Comparison of ENCODE assay signal across 14 mouse cellular contexts in genomic region chr2:168839221-168839620, GRCm38 (mm10).
A peak's percentile ranks its signal among the peaks of the same experiment; 100 is the strongest.
DNase-seq lines count a peak whose midpoint lies in the region; ATAC-seq lines count a peak whose summit lies in the region.
"Had no signal": no experiment of that assay in that cellular context is flagged by ENCODE, and none has a peak within 500 bp of the region (broad histone marks: within the 10 kb centered on the region; RNA-seq: fewer than 3 reads in every experiment).

No protein-coding gene starts in this region.

- peaks cover 70% of the 10 kb centered on the region for H3K27me3 ChIP-seq in heart, embryonic 15.5 days
- H3K27me3 ChIP-seq in neural tube, embryonic 11.5 days (ENCODE audit: control insufficient read depth, insufficient read depth, low read length): peaks cover 3% of the 10 kb centered on the region; the same call in 1 of the 2 replicates
- H3K27me3 ChIP-seq in forebrain, embryonic 14.5 days (replicated peaks; ENCODE audit: control insufficient read depth, insufficient read depth, low read length): peaks cover 15% of the 10 kb centered on the region
- no peaks in the 10 kb centered on the region for H3K27me3 ChIP-seq in midbrain, embryonic 14.5 days (ENCODE audit: control insufficient read depth, insufficient read depth, low read length)

- H3K27ac ChIP-seq in heart, embryonic 15.5 days: no peak overlapping the region
- H3K27ac ChIP-seq in neural tube, embryonic 11.5 days (ENCODE audit: low read depth, low read length): no peak overlapping the region
- H3K27ac ChIP-seq in forebrain, embryonic 14.5 days (ENCODE audit: low read depth, low read length): no peak overlapping the region
- peak overlapping the region; percentile 62 for H3K27ac ChIP-seq in midbrain, embryonic 14.5 days (replicated peaks; ENCODE audit: low read depth, low read length)
- H3K27ac ChIP-seq: embryonic facial prominence, embryonic 15.5 days; kidney, postnatal 0 days; stomach, embryonic 15.5 days had no signal

- no peak overlapping the region for H3K4me3 ChIP-seq in heart, embryonic 15.5 days
- no peak overlapping the region for H3K4me3 ChIP-seq in neural tube, embryonic 11.5 days (ENCODE audit: low read depth, low read length)
- no peak overlapping the region for H3K4me3 ChIP-seq in forebrain, embryonic 14.5 days (ENCODE audit: low read depth, low read length)
- H3K4me3 ChIP-seq in midbrain, embryonic 14.5 days (replicated peaks; ENCODE audit: low read depth, low read length): no peak overlapping the region

- 0 out of 2 replicates have a peak overlapping the region, but pooled peaks have one; percentile 4 for H3K4me2 ChIP-seq in heart, embryonic 15.5 days
- H3K4me2 ChIP-seq in neural tube, embryonic 11.5 days (ENCODE audit: low read depth): peak overlapping the region; percentile 48
- peak overlapping the region; percentile 40; the same call in 1 of the 2 replicates for H3K4me2 ChIP-seq in forebrain, embryonic 14.5 days (ENCODE audit: low read length)
- H3K4me2 ChIP-seq in midbrain, embryonic 14.5 days (ENCODE audit: low read length): peak overlapping the region; percentile 51

- 25% methylated on average over 6 of the region's 6 CpGs for WGBS in heart, embryonic 15.5 days
- WGBS in neural tube, embryonic 11.5 days: 6% methylated on average over 6 of the region's 6 CpGs
- 11% methylated on average over 6 of the region's 6 CpGs for WGBS in forebrain, embryonic 14.5 days
- whole genome bisulfite sequencing in midbrain, embryonic 14.5 days: 5% methylated on average over 6 of the region's 6 CpGs

- no peak for ATAC-seq in heart, embryonic 15.5 days (replicated peaks; ENCODE audit: insufficient number of reproducible peaks, insufficient read depth, low FRiP score, low read depth)
- ATAC-seq in neural tube, embryonic 11.5 days (ENCODE audit: insufficient read depth, low FRiP score, low TSS enrichment): no peak
- no peak for ATAC-seq in forebrain, embryonic 14.5 days
- ATAC-seq in midbrain, embryonic 14.5 days (ENCODE audit: low FRiP score, low TSS enrichment): no peak
- ATAC-seq: CD4-positive, CD25-positive, alpha-beta regulatory T cell, adult 4 months had no signal

- H3K36me3 ChIP-seq in heart, embryonic 15.5 days: no peaks in the 10 kb centered on the region
- no peaks in the 10 kb centered on the region for H3K36me3 ChIP-seq in neural tube, embryonic 11.5 days (ENCODE audit: control insufficient read depth, insufficient read depth, low read length)
- H3K36me3 ChIP-seq in forebrain, embryonic 14.5 days (ENCODE audit: control insufficient read depth, insufficient read depth, low read length): no peaks in the 10 kb centered on the region
- H3K36me3 ChIP-seq in midbrain, embryonic 14.5 days (ENCODE audit: control insufficient read depth, insufficient read depth, low read length): no peaks in the 10 kb centered on the region
- H3K36me3 ChIP-seq: embryonic facial prominence, embryonic 15.5 days; stomach, embryonic 15.5 days had no signal

- H3K4me1 ChIP-seq in heart, embryonic 15.5 days (replicated peaks): peaks cover 22% of the 10 kb centered on the region
- peaks cover 18% of the 10 kb centered on the region for H3K4me1 ChIP-seq in neural tube, embryonic 11.5 days (ENCODE audit: control insufficient read depth, insufficient read depth, low read length)
- H3K4me1 ChIP-seq in forebrain, embryonic 14.5 days (ENCODE audit: control insufficient read depth, insufficient read depth, low read length): peaks cover 10% of the 10 kb centered on the region; the same call in 1 of the 2 replicates
- peaks cover 27% of the 10 kb centered on the region for H3K4me1 ChIP-seq in midbrain, embryonic 14.5 days (ENCODE audit: control insufficient read depth, insufficient read depth, low read length)

- no peak for DNase-seq in heart, adult 8-10 months (ENCODE audit: low spot score)
- DNase-seq in neural tube, embryonic 11.5 days (ENCODE audit: low spot score): no peak
- no peak for DNase-seq in neural tube, embryonic 10.5 days (ENCODE audit: extremely low spot score, low spot score)
- DNase-seq in forebrain, embryonic 14.5 days (ENCODE audit: low spot score): no peak
- DNase-seq in midbrain, embryonic 14.5 days: peak; percentile 24
- DNase-seq in ovary, postnatal 36 days (ENCODE audit: low spot score): no peak
- DNase-seq: adrenal gland, postnatal 25 days; cerebellum, postnatal 14 days; lung, adult 2 months had no signal

- H3K9ac ChIP-seq in heart, embryonic 15.5 days: no peak overlapping the region
- no peak overlapping the region for H3K9ac ChIP-seq in neural tube, embryonic 11.5 days (ENCODE audit: low read length)
- no peak overlapping the region for H3K9ac ChIP-seq in forebrain, embryonic 14.5 days (ENCODE audit: low read length)
- peak overlapping the region; percentile 39; the same call in 1 of the 2 replicates for H3K9ac ChIP-seq in midbrain, embryonic 14.5 days (replicated peaks; ENCODE audit: low read length)
- H3K9ac ChIP-seq: embryonic facial prominence, embryonic 15.5 days; stomach, embryonic 15.5 days had no signal

- H3K9me3 ChIP-seq in heart, embryonic 15.5 days (replicated peaks): no peaks in the 10 kb centered on the region
- H3K9me3 ChIP-seq in neural tube, embryonic 11.5 days (ENCODE audit: control insufficient read depth, low read length): no peaks in the 10 kb centered on the region
- H3K9me3 ChIP-seq in forebrain, embryonic 14.5 days (replicated peaks; ENCODE audit: control insufficient read depth, low read length): no peaks in the 10 kb centered on the region
- no peaks in the 10 kb centered on the region for H3K9me3 ChIP-seq in midbrain, embryonic 14.5 days (ENCODE audit: control insufficient read depth, low read length)
- H3K9me3 ChIP-seq: embryonic facial prominence, embryonic 15.5 days; stomach, embryonic 15.5 days had no signal
